19 mouse cellular contexts compared by ENCODE assay signal in the genomic region with DNA sequence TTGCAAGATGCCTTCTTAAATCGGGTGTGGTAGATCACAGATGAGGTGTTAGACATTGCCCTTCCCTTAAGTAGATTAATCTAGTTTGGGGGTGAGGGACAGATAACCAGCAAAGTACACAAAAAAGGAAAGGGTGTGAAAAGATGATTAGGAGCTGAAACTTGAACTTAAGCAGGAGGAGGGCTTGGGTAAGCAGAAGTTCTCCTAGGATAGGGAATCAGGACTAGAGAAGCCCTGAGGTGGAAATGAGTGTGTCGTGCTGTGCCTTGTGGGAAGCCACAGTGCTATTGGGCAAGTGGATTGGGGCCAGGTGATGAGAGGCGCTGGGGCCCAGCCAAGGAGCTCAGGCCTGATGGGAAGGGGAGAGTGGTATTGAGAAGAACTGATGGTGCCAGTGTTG. TPM values are rescaled to one million over a fixed set of nuclear protein-coding genes. Genes with fewer than 3 reads are reported as not detected.
DNase-seq lines count a peak whose midpoint lies in the region; ATAC-seq and TF ChIP-seq lines count a peak whose summit lies in the region.
"Had no signal": no experiment of that assay in that cellular context is flagged by ENCODE, and none has a peak within 500 bp of the region (broad histone marks: within the 10 kb centered on the region; RNA-seq: fewer than 3 reads in every experiment).

No protein-coding gene starts in this region.

- H3K4me3 ChIP-seq in G1E (ENCODE audit: low read depth, low read length) = 0 out of 2 replicates have a peak overlapping the region, but pooled peaks have one; percentile 4
- H3K4me3 ChIP-seq in liver, embryonic 11.5 days (ENCODE audit: low read depth, low read length) = no peak overlapping the region
- H3K4me3 ChIP-seq in intestine, postnatal 0 days (ENCODE audit: low read depth, low read length) = no peak overlapping the region
- H3K4me3 ChIP-seq: heart, embryonic 10.5 days; hindbrain, embryonic 10.5 days; limb, embryonic 13.5 days; lung, embryonic 15.5 days had no signal

- peaks cover 38% of the 10 kb centered on the region for H3K36me3 ChIP-seq in G1E (replicated peaks)
- no peaks in the 10 kb centered on the region for H3K36me3 ChIP-seq in liver, embryonic 11.5 days (ENCODE audit: control insufficient read depth, insufficient read depth, low read length)
- H3K36me3 ChIP-seq in intestine, postnatal 0 days (ENCODE audit: control insufficient read depth, insufficient read depth) = no peaks in the 10 kb centered on the region
- H3K36me3 ChIP-seq: heart, embryonic 10.5 days; hindbrain, embryonic 10.5 days; limb, embryonic 13.5 days; lung, embryonic 15.5 days had no signal

- no peaks in the 10 kb centered on the region for H3K9me3 ChIP-seq in G1E (replicated peaks)
- no peaks in the 10 kb centered on the region for H3K9me3 ChIP-seq in liver, embryonic 11.5 days (ENCODE audit: control insufficient read depth, low read length)
- H3K9me3 ChIP-seq in intestine, postnatal 0 days (ENCODE audit: control insufficient read depth) = no peaks in the 10 kb centered on the region
- H3K9me3 ChIP-seq: heart, embryonic 10.5 days; hindbrain, embryonic 10.5 days; limb, embryonic 13.5 days; lung, embryonic 15.5 days had no signal

- peak overlapping the region; percentile 30 for H3K27ac ChIP-seq in liver, embryonic 11.5 days (ENCODE audit: low read depth, low read length)
- no peak overlapping the region for H3K27ac ChIP-seq in intestine, postnatal 0 days (ENCODE audit: low read depth, low read length)
- H3K27ac ChIP-seq: heart, embryonic 10.5 days; hindbrain, embryonic 10.5 days; hindbrain, postnatal 0 days; limb, embryonic 13.5 days; lung, embryonic 15.5 days had no signal

- peak; percentile 8; the same call in 1 of the 2 replicates for ATAC-seq in G1E (ENCODE audit: extremely low read depth, insufficient number of reproducible peaks, low FRiP score, poor library complexity, severe bottlenecking)
- peak; percentile 89 for ATAC-seq in liver, embryonic 11.5 days (replicated peaks; ENCODE audit: low FRiP score)
- peak; percentile 64 for ATAC-seq in megakaryocyte, adult 5-6 weeks (ENCODE audit: poor library complexity, severe bottlenecking)
- no peak for ATAC-seq in intestine, postnatal 0 days
- ATAC-seq: hindbrain, postnatal 0 days; midbrain, embryonic 16.5 days had no signal

- H3K9ac ChIP-seq in liver, embryonic 11.5 days (ENCODE audit: low read depth, low read length) = no peak overlapping the region
- H3K9ac ChIP-seq in intestine, postnatal 0 days (ENCODE audit: low read depth, low read length) = no peak overlapping the region
- H3K9ac ChIP-seq: limb, embryonic 13.5 days; lung, embryonic 15.5 days had no signal

- peak overlapping the region; percentile 0 for H3K4me2 ChIP-seq in liver, embryonic 11.5 days
- no peak overlapping the region for H3K4me2 ChIP-seq in intestine, postnatal 0 days (replicated peaks; ENCODE audit: low read depth)
- H3K4me2 ChIP-seq: limb, embryonic 13.5 days; lung, embryonic 15.5 days had no signal

- DNase-seq in G1E (ENCODE audit: low spot score) (no peak), MEL-GATA-1-ER (ENCODE audit: extremely low read depth, low read depth) (peak; percentile 86)
- no peak for DNase-seq in liver, embryonic 11.5 days (ENCODE audit: low spot score)
- DNase-seq in layer of hippocampus, postnatal 10 days (ENCODE audit: low spot score in 2 of 2) = no peak
- no peak for DNase-seq in layer of hippocampus, adult 9-10 months (ENCODE audit: low spot score)
- DNase-seq: adrenal gland, postnatal 36 days; cerebellum, adult 18-20 months; embryo, embryonic 11 days; kidney, adult 11 months; kidney, postnatal 10 days; layer of hippocampus, adult 9-11 months had no signal

- peaks cover 57% of the 10 kb centered on the region for H3K4me1 ChIP-seq in G1E (ENCODE audit: insufficient read depth, low read depth, low read length)
- H3K4me1 ChIP-seq in liver, embryonic 11.5 days (replicated peaks; ENCODE audit: control insufficient read depth, insufficient read depth, low read length) = peaks cover 21% of the 10 kb centered on the region
- H3K4me1 ChIP-seq in intestine, postnatal 0 days (replicated peaks; ENCODE audit: control insufficient read depth, insufficient read depth, low read length) = no peaks in the 10 kb centered on the region

- WGBS in liver, embryonic 11.5 days = 36% methylated on average over 3 of the region's 3 CpGs
- WGBS in intestine, postnatal 0 days = 70% methylated on average over 3 of the region's 3 CpGs

- no peaks in the 10 kb centered on the region for H3K27me3 ChIP-seq in G1E (ENCODE audit: insufficient read depth, low read length)
- no peaks in the 10 kb centered on the region for H3K27me3 ChIP-seq in liver, embryonic 11.5 days (replicated peaks; ENCODE audit: control insufficient read depth, insufficient read depth, low read length)
- H3K27me3 ChIP-seq in intestine, postnatal 0 days (replicated peaks; ENCODE audit: control insufficient read depth, insufficient read depth, low read length) = no peaks in the 10 kb centered on the region
- H3K27me3 ChIP-seq: limb, embryonic 13.5 days; lung, embryonic 15.5 days had no signal

- no peak for TF ChIP-seq CTCF in G1E (IDR thresholded peaks at IDR 0.05; ENCODE audit: low read depth, low read length)
- TF ChIP-seq CTCF in intestine, postnatal 0 days (IDR thresholded peaks at IDR 0.05; ENCODE audit: low read depth) = no peak

RNA-seq across cellular contexts. Expression of a gene that starts 36.0 kb away (rescaled TPM):
- total RNA-seq in G1E (2014; fragmentation: Nextera tagmentation) = 7.5 and 9.7 TPM in 2 replicates
- total RNA-seq in G1E (2017) = 24.4 TPM in 2 replicates
- 9.8 and 10.3 TPM in 2 replicates for polyA plus RNA-seq in G1E (2012)
- 5.9 and 6.1 TPM in 2 replicates for polyA plus RNA-seq in liver, embryonic 11.5 days (2014; fragmentation: Nextera tagmentation; extraction: Ambion mirVana)
- total RNA-seq in megakaryocyte, adult 5-6 weeks (2015) = 1.6 and 4.4 TPM in 2 replicates
- total RNA-seq in megakaryocyte, adult 5-6 weeks (2017) = 2.6 and 4.0 TPM in 2 replicates
- total RNA-seq in layer of hippocampus, postnatal 10 days (2021) = under 1 TPM; 0.87 to 0.94 TPM
- polyA plus RNA-seq in intestine, postnatal 0 days (2015; fragmentation: Nextera tagmentation; extraction: Ambion mirVana) = 14.7 and 16.9 TPM in 2 replicates
